Mouse (Mus musculus): ENCODE data around the gene Rxylt1.

Gene Rxylt1

DNA sequence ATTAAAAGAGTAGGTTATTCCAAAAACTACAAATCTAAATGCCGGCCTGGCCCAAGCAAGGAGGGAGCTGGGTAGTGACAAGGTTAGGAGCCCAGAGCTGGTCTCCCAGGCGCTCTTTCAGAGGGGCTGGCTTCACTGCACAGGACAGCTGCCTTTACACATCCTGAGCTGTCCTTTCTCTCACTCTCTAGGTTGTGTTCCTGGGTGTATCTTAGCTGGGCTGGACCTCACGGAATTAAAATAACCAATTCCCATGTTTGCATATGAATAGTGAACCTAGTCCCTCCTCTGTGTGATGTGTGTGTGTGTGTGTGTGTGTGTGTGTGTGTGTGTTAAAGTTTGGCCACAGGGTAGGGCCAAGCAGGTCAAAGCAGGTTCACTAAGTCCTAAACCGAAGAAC lies 52.2 kb downstream of the Rxylt1 start:
- no peak for DNase-seq (ENCODE audit: low spot score in 2 of 2)

DNA sequence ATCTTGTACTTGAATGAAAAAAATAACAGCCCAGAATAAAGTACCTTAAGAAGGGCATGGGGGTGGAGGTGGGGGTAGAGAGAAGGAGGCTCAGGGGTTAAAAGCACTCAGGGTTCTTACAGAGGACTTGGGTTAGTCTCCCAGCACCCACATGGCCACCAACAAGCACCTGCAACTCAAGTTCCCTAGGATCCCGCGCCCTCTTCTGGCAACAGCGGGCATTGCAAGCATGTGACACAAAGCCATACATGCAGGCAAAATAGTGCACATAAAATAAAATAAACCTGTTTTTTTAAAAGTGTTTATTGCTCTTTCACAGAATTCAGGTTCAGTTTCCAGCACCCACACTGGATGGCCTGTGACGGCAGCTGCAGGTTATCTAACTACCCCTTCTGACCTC lies 56.8 kb downstream of the Rxylt1 start:
- DNase-seq (ENCODE audit: low spot score in 2 of 2): no peak

DNA sequence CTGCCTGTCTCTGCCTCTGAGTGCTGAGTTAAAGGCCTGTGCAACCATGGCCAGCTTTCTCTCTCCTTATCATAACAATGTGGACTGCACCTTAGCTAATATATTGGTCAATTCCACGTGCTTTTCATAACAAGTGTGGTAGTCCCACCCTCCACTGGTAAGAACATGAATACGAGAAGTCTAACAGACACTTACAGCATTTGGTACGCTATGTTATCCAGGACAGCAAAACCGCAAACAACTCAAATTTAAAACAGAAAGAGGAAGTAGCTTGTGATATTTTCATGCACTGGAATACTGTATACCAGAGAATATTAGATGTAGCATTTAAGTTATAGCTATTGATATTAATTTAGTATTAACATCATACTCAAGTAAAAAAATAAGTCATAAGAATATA lies 57.6 kb downstream of the Rxylt1 start:
- DNase-seq (ENCODE audit: low spot score in 2 of 2): no peak

DNA sequence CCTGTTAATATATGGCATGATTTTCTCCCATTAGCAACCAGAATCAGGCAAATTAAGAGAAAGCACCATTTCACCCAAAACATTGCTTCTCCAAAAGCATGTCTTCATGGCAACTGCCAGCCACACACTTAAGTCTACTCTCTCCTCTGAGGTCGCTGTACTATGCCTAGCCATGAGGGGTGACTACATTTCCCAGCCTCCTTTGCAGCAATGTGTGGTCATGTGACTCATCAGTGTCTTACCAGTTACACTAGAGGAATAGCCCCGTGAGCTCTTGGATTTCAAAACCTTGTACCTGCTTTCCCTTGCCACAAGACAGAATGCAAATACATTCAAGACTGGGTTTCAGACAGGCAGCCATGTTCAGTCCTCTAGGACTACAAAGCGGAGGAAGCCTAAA lies 58.6 kb downstream of the Rxylt1 start:
- DNase-seq (ENCODE audit: low spot score in 2 of 2): no peak

DNA sequence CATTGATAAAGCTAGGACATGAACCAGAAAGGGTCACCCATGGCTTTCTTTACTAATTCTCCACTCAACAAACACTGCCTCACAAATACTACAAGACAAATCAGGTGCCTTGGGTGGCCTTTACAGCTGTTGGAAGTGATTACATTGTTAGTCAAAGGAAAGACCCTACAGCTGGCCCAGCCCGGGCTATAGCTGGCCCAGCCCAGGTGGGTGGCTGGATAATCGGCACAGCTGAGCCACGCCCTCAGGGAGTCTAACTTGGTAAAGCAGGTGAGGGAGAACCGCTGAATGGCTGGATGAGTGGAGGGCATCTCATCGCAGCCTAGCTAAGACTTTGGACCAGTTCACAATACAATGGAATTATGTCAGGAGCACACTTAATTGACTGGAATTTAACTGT lies 63.9 kb downstream of the Rxylt1 start:
- no peak for DNase-seq (ENCODE audit: low spot score in 2 of 2)

DNA sequence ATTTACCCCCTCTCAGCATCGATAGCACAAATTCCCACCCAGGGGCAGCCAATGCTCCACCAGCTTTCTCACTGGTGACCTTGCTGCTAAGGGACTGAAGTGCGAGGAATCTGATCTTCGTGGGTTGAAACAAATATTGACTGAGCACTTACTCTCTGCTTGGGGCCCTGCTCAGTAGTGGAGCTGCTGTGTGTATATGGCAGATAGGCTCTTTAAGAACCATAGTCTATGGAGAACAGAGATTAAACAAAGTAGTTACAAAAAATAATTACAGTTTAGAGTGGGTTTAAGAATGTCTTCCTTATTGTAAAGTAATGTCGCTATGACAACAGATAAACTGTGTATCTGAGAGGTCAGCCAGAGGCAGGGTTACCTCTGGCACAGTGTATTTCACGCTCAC lies 66.8 kb downstream of the Rxylt1 start:
- no peak for DNase-seq (ENCODE audit: low spot score in 2 of 2)

DNA sequence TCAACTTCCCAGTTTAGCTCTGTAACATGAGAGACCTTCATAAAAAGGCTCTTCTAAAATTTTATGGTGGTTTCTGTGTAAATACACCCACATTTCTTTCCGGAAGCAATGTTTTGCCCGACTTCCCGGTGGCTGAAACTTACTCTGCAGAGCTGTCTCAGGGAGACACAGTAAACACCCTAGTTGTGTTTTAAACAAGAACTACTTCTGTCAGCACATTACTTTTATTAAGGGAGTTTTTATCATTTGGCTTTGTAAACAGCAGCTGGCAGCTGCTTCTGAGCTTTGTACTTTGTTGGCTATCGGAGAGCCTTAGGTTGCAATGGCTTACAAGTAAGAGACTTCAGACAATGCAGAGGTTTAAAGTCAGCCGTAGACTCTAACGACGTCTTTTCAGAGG lies 67.4 kb downstream of the Rxylt1 start:
- DNase-seq (ENCODE audit: low spot score in 2 of 2): no peak

All from right cerebral cortex, adult 2 months (tissue).